Mouse (Mus musculus) skeletal muscle tissue, adult 2 months (tissue): ENCODE measurements around the gene Arvcf.
A peak's percentile ranks its signal among the peaks of the same experiment; 100 is the strongest.

Source experiments
- DNase-seq: peaks from one replicate; pipeline ENCODE4 v3.0.0-alpha.2; 2012; ENCODE audit warnings: low read depth, low spot score

The Arvcf gene

GRCm38 (mm10) chr16:18387704-18388582 is 40.0 kb downstream of the Arvcf start:
- DNase-seq: no peak

- DNase-seq: no peak
These were observed 40.8 kb downstream of the Arvcf start for GRCm38 (mm10) chr16:18388583-18389435.

DNA sequence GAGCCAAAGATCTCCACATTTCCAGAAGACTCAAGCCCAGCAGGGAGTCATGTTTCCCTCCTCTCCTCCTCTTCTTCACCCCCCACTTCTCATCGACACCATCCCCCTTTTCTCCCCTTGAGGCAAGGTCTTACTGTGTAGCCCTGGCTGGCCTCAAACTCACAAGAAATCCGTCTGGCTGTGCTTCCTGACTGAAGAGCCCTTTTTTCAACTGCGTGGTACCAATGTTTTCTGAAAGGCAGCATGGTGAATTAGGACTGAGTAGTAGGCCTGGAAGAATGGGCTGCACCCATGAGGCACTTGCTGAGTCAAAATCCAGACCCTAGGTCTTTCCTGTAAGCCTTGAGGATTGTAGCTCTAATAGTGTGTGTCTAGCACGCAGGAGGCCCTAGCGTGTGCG is 42.4 kb downstream of the Arvcf start:
- DNase-seq: no peak

GRCm38 (mm10) chr16:18391127-18391526 is 43.1 kb downstream of the Arvcf start:
- no peak for DNase-seq

DNA sequence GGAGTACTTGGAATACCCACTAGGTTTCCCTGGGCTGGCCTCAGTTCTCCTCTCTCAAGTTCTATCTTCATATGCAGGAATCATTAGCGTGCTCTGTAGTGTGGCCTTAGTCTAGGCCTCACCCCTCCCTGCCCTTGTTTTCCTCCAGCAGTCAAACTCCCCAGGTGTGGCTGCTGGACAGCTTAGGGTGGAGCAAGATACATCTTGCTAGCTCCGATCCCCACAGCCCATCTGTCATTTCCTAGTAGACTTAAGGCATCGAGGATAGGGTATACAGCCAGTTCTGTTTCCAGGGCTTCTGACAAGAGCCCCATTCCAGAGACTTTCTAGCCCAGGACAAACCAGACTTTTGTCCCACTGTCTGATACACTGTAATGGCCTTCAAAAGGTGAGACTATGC is 43.7 kb downstream of the Arvcf start:
- no peak for DNase-seq

GRCm38 (mm10) chr16:18392469-18393426 is 44.8 kb downstream of the Arvcf start:
- DNase-seq: peak; percentile 86

DNA sequence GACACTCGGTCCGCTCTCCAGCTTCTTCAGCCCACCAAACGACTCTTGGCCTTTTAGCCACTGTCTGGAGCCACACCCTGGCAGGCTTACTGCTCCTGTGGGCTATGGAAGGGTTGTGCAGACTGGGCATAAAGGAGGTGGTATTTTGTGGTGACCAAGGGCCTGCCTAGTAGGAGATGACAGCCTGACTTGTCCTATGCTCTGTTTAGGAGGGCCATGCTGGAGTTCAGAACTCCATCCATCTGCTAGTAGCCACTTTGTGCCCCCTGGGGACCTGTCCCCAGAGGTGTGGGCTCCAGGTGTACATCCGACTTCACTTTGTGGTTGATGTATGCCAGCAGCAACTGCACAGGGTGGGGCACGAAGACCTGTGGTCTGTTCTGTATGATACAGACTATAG is 45.6 kb downstream of the Arvcf start:
- DNase-seq: no peak

DNA sequence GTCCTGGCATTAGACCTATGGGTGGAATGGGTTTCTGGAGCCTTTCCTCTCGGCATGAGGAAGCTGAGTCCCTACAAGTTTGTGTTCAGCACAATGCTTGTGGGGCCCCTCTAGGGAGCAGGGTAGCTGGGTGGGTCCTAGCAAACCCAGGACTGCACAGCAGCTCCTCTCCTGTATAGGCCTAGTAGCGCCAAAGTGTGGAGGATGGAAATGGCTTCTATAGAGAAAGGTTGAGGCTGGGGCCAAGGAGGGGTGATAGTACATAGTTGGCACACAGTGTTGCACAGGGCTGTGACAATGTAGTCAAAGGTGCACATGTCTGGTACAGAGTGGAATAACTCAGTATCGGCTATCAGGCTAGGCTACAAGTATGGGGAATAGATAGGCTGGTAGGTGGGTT is 46.1 kb downstream of the Arvcf start:
- DNase-seq: no peak

- peak; percentile 84 for DNase-seq
These were observed 47.0 kb downstream of the Arvcf start for GRCm38 (mm10) chr16:18394777-18395619.

DNA sequence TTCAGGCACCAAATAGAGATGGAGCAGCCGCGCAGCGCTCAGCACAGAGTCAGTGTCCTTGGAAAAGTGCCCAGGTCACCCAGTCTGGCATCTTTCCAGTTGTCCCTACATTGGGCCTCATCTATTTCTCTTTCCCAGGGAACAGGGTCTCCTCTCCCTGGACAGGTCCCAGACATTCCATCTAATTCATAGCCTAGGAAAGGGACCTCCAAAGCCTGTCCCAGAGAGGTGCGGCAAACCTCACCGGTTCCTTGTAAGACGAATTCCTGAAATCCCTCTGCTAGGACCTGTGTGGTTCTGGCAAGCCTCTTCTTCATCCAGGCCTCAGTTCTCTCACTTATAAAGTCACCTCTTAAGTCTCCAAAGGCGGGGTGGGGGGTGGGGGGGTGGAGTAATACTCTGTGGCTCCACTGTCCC is 47.6 kb downstream of the Arvcf start:
- DNase-seq: peak; percentile 54

GRCm38 (mm10) chr16:18396201-18396600 is 48.2 kb downstream of the Arvcf start:
- DNase-seq: peak; percentile 90

- no peak for DNase-seq
These were observed 49.0 kb downstream of the Arvcf start for GRCm38 (mm10) chr16:18396791-18397621.

DNA sequence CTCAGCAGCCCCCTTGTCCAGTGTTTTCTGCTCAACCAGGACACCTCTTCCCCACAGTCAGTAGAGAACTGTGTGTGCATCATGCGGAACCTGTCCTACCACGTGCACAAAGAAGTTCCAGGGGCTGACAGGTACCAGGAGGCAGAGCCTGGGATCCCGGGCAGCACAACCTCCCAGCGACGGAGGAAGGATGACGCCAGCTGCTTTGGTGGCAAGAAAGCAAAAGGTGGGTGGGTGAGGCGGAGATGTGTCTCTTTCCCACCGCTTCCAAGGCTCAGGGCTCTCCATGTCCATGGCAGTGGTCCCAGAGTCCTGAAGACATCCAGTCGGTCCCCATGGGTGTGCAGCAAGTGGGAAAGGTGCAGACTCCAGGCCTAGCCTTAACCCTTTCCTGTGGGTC is 52.0 kb downstream of the Arvcf start:
- DNase-seq: no peak

DNA sequence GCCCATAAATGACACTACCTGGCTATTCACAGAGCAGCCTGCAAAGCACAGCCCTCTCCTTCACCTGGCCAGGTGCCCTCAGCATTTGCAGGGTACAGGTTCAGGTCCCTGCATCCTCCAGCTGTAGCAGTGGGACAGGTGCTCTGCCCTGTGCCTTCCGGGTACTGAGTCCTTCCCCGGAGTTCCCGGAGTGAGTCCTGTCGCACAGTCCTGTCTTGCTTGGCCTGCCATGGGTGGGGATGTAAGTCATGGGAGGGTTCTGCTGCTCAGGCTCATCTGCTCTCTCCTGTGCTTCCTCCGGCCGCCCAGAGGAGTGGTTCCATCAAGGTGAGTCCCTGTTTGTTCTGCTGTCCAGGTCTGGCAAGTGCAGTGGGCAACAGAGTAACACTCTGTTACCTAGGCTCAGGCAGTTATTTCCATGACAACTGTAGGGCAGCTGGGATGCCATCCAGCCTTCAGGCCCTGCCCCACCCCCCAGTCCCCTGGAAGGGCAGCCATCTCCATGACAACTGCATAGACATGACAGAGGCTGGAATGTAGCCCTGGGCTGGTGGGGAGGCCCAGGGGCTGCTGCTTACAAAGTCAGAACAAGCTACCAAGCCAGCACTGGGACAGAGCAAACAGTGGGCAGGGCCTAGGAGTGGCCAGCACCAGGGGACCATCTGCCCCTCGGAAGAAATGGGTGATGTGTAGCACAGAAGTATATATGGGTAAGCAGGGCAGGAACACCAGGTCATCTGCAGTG is 52.7 kb downstream of the Arvcf start:
- DNase-seq: no peak

GRCm38 (mm10) chr16:18403285-18403684 is 55.3 kb downstream of the Arvcf start:
- no peak for DNase-seq

DNA sequence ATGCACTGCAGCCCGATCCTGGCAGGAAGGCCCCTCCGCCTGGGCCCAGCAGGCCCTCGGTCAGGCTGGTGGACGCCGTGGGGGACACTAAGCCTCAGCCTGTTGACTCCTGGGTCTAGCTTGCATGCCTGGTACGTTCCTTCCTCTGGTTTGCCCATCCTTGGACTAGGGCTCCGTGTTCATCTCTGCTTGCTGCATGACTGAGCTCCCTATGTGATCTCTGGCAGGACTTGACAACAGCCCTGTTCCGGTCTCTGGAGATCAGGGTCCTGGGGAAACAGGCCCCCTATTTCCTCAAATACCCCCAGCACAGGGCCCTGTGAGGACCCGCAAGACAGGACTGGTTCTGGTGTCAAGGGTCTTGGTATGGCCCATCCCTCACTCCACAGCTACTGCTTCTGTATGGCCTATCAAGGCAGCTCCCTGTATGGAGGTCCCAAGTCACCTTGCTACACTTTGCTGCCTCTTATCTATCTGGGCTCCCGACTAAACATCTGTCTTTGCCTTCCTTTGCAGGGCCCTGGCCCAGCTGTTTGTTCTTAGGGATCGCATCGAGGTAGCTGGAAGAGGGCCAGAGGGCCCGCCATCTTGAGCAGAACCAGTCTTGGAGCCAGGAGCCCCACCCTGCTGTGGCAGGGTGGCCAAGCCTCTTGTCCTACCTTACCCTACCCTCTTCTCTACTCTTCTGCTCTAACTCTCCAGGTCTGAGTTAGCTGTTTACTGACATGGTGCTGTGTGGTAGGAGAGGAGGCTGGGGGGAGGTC is 57.3 kb downstream of the Arvcf start:
- DNase-seq: no peak

DNA sequence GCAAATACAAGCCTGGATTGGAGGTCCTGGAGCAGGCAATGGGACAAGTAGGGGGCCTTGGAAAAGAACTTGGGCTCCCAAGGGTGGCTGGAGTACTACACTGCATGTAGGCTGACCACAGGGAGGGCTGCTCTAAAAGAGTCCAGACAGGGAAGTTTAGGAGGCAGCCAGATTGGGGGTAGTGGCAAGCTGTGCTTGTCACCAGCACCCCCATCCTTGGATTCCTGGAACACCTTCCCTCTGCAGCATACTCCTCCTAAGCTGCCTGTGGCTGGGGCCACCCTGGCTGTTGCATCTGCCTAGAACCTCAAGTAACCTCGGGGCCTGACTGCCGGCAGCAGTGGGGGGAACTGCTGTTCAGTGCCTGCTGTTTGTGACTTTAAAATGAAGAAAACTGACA is 57.9 kb downstream of the Arvcf start:
- no peak for DNase-seq

GRCm38 (mm10) chr16:18406293-18406692 is 58.3 kb downstream of the Arvcf start:
- peak; percentile 56 for DNase-seq
